Mouse (Mus musculus) frontal cortex, postnatal 14 days (tissue): ENCODE results near the gene Scyl1.
A peak's percentile ranks its signal among the peaks of the same experiment; 100 is the strongest.

Source experiments
- DNase-seq, 2 experiments: peaks; one replicate each; pipeline ENCODE4 v3.0.0; 2022; ENCODE audit warnings: low spot score in 2 of 2

Scyl1 gene

DNA sequence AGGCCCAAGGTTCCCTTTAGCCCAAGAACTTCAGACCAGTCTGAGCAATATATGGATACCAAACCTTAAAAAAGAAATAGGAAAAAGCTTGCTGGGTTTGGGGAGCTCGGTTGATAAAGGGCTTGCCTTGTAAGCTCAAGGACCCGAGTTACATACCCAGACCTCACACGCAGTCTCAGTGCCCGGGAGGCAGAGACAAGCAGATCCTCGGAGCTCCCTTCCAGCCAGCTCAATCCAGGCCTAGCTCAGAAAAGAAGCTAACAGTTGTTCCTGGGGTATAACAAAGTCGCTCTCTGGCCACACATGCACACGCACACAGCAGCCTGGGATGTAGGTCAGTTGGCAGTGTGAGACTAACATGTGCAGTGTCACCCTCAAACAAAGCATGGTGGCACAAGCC lies 16.7 kb upstream of the Scyl1 start:
- no peak for DNase-seq

DNA sequence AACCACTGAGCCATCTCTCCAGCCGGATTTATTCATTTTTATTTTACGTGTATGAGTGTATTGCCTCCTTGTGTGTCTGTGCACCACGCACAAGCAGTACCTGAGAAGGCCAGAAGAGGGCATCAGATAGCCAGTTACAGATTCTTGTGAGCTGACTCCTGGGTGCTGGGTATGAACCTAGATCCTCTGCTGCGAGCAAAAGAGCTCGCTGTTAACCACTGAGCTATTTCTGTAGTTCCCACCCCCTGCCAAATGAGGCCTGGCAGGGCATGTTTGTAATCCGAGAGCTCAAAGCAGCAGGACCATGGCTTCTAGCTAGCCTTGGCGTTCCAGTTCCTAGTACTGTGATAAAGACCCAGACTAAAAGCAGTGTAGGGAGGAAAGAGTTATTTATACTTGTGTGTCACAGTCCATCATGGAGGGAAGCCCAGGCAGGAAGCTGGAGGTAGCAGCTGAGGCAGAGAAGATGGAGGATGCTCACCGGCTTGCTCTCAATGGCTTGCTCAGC lies 16.0 kb upstream of the Scyl1 start:
- DNase-seq, result peak; percentile 76 to 85

DNA sequence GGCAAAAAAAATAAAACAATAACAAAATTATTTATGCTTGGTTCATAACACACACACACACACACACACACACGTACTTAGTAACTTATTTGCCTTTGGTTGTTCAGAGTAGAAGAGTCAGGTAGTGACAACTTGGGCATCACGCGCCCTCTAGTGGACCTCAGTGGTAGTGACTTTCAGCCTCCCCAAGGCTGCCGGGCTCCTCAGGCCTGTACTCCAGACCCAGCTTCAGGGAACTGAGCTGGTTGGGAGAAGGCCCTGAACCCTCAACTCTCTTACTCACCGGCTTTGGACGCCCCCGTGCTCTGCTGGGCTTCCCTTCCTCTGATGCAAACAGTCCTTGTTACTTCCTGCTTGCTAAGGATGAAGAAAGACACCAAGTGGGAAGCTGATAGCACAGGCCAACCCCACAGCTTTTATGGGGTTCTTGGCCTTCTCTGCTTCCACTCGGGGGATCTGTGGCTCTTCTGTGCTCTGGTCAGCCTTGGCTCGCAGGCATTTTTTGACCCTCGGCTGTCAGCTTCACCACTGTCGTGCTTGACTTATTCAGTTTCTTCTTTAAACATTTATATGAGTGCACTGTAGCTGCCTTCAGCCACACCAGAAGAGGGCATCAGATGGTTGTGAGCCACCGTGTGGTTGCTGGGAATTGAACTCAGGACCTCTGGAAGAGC lies 15.4 kb upstream of the Scyl1 start:
- peak; percentile 65 to 86 for DNase-seq

DNA sequence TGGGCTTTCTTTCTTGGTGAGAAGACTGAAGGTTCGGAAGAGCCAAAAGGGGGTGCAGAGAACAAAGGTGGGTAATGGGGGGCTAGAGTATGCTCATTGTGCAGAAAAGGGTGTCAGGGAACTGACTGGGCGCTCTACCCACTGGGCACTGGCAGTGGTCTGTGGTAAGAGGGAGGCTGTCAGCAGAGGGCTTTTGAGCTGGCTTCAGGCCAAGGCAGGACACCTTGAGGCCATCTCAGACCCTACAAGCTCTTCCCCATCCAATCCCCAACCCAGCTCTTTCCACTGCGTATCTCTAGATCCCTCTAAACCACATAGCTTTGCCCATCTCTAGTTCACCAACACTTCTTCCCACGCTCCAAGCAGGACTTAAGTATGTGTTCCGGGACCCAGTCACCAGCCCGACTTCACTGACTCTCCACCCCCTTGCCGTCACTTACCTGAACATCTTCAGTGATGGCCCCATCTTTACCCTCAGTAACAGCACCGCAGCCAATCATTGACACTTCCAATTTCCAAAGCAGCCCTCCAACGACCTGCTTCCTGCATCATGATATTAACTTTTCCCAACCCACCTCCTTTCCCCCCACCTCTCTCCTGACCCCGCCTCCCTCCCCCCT lies 13.8 kb upstream of the Scyl1 start:
- no peak for DNase-seq

DNA sequence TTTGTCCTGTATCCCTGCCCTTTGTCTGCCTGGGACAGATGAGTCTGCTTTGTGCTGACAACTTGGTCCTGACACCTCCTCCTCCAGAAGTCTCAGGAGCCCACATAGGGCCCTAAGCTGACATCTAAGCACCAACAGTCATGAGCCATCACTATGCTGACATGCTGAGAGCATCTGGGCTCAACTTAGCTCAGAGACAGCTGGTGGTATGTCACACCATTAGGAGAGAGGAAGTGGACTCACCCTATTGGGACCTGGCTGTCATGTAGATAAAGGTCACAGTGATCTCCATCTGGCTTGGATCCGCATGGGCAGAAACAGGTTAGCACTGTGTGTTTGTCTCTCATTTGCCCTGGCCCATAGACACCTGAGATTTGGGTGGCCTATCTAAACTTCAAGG lies 10.9 kb upstream of the Scyl1 start:
- DNase-seq, result no peak

DNA sequence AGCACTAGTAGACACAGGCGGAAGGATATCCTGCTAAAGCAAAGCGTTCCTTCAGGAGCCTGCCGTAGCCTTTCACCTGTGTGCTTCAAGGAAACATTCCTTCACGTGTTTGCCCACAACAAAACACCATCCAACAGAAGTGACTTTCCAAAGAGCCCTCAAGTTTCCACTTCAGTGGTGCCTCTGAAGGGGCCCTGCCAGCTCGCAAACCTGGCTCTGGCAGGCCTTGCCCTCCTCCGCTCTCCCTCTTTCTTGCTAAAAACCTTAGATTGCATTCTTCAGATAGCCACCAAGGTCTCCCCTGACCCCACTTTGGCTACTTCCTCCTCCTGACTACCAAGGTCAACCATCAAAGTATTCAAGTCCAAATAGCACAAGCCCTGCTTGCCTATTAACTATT lies 10.3 kb upstream of the Scyl1 start:
- DNase-seq, result no peak

DNA sequence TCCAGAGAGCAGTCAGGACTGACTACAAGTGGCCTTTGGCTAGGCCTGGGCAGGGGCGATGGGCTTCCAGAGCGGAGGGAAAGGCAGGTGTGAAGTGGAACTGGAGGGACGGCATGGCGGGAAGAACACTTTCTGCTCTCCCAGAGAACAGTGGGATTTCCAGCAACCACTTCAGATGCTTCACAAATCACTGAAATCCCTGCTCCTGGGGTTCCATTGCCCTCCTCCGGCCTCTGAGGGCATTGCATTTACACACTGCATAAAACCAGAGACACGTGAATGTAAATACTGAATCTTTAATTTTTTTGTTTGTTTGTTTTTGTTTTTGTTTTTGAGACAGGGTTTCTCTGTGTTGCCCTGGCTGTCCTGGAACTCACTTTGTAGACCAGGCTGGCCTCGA lies 9.0 kb upstream of the Scyl1 start:
- no peak for DNase-seq

DNA sequence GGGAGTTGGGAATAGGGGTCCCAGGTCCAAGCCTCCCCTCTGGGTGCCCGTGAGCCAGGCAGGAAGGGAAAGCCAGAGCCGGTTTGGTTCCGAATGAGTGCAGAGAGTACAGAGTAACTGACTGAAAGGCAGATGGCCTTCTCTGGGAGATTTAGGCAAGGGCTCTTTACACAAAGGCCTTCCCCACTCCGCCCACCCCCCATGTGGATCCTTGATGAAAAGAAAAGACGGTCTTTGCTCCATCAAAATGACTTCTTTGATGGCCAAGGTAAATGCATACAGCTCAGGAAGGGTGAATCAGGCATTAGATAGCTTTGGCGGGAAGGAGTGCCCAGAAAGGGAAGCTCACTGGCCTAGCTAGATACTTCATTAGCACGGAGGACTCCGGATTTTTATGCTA lies 7.1 kb upstream of the Scyl1 start:
- DNase-seq, result no peak

DNA sequence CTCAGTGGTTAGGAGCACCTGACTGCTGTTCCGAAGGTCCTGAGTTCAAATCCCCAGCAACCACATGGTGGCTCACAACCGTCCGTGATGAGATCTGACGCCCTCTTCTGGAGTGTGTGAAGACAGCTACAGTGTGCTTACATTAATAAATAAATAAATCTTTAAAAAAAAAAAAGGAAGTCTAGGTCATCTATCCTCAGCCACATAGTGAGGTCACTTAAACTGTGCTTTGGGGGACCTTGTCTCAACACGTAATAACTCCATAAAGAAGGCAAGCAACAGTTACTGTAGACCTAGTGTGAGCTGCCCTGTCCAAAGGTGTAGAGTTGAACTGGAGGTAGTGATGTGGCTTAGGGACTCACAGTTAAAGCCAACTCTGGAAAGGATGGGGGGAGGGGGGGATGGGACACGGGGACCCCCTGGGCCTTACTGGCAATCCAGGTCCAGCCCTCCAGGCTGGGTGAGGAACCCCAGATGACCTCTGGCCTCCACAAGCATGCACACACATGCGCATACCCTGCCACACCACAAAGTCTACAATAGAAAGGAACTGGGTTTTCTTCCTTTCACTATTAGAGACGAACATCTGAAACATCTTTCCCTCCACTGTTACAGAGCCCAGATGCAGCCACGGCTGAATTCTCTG lies 6.3 kb upstream of the Scyl1 start:
- DNase-seq, result no peak

DNA sequence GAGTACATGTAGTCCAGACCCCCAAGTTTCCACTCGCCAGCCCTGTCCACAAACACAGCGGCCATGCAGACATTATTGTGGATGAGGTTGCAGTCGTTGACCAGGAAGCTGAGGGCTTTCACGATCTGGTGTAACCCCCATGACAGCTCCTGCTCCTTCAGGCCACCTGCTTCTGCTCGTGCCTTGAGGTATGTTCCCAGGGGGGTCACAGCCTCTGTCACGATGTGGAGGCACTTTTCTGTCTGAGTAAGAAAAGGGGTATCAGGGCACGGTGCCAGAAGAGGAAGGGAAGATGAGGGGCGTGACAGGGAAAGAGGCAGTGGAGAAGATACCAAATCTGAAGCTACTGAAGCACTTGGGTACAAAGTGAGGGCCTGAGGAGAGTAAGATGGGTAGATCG lies 908 bp downstream of the Scyl1 start:
- no peak for DNase-seq

DNA sequence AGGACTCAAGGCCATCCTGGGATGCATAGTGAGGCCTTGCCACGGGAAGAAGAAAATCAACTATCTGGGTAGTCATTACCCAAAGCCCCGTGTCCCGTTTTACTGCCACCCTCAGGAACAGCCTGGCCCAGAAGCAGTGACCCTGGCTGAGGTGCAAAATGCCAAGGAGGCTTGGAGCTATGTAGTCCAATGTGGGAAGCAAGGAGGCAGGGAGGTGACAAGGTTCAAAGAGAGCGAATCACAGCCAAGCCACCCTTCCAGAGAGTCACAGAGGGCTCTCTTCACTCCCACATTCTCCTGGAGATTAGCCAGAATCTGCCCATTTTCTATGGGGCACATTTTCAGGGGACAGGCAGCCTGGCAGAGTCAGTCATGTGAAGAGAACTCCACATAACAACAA lies 3.9 kb downstream of the Scyl1 start:
- no peak for DNase-seq

DNA sequence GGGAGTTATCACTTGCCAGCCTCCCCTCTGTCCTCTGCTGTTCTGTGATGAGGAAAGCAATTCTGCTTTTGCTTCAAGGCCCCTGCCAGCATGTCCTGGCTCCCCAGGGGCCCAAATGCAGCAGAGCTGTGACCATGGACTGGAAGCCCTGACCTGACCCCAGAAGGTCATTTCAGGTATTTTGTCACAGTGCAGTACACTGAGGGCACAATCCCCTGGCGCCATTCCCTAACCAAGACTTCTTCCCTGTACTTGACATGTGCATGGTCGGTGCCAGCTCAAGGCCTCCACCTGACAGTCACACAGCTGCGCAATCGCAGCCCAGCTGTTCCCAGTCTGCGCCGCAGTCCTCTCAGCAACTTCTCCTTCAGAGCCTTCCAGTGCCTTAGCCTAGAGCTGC lies 8.1 kb downstream of the Scyl1 start:
- no peak for DNase-seq

DNA sequence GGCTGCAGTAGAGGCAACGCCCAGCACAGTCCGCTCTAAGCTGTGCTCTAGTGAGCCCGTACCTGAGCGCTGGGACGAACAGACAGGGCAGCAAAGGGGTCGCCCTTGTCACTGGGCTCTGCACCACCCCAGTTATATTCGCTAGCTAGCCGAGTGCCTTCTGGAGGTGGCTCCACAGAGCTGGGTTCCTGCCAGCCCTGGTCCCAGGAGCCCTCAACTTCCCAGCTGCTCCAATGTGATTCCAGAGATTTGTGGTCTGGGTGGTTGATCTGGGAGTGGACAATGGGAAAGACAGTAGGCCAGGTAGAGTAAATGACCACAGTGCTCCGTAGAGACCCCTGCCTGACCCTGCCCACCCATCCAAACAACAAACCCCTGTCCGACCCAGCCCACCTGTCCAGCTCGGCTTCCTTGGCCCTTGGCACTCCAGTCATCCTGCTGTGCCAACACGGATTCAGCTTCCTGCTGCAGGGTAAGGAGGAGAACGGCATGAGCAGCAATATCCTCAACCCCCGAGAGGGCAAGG lies 12.3 kb downstream of the Scyl1 start:
- no peak for DNase-seq

DNA sequence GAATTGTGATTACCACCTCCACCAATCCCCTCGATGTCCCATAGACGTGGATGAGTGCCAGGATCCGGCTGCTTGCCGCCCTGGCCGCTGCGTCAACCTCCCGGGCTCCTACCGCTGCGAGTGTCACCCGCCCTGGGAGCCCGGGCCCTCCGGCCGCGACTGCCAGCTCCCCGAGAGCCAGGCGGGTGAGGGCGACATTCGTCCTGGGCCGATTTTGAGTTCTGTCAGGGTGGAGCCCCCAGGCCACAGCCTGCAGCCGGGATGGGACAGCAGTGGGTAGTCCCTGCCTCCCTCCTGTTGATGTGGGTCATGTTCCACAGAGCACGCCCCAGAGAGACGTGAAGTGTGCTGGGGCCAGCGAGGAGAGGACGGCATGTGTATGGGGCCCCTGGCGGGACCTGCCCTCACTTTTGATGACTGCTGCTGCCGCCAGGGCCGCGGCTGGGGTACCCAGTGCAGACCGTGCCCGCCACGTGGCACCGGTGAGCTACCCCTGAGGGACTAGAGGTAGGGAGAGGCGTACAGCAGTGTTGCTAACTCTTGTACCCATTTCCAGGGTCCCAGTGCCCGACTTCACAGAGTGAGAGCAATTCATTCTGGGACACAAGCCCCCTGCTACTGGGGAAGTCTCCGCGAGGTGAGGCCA lies 14.1 kb downstream of the Scyl1 start:
- DNase-seq, result no peak

DNA sequence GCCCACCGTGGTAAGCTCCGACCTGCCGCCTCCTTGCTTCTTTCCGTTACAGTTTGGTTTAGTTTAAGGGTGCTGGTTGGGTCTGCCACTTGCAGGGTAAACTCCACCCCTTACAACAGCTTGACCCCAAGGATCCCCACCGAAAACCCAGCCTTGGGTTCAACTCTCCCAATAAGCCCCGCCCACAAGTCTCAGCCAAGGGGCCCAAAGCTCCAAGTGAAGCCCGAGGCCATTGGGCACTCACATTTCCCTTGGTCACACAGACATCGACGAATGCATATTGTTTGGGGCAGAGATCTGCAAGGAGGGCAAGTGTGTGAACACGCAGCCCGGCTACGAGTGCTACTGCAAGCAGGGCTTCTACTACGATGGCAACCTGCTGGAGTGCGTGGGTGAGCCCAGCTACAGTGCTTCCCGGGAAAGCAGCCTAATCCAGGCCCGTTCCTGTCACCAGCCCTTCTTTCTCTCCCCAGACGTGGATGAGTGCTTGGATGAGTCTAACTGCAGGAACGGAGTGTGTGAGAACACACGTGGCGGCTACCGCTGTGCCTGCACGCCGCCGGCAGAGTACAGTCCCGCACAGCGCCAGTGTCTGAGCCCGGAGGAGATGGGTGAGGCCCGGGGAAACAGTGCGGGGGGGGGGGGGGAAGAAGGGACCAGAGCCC lies 14.8 kb downstream of the Scyl1 start:
- DNase-seq, result peak; percentile 68 to 75

DNA sequence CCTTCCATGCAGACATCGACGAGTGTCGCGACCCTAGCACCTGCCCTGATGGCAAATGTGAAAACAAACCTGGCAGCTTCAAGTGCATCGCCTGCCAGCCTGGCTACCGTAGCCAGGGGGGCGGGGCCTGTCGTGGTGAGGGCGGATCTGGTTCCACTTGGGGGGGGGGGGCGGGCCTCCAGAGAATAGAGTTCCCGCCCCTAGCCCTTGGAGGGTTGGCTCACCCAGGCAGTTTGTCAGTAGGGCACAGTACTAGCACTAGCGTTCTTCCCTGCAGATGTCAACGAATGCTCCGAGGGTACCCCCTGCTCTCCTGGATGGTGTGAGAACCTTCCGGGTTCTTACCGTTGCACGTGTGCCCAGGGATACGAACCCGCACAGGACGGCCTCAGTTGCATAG lies 19.5 kb downstream of the Scyl1 start:
- no peak for DNase-seq

DNA sequence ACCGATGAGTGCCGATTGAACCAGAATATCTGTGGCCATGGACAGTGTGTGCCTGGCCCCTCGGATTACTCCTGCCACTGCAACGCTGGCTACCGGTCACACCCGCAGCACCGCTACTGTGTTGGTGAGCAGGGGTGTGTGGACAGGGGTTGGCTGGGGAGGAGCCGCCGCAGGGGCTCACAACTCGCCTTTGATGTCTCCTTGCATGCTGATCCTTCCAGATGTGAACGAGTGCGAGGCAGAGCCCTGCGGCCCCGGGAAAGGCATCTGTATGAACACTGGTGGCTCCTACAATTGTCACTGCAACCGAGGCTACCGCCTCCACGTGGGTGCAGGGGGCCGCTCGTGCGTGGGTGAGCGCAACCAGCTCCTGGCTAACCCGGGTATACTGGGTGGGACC lies 20.3 kb downstream of the Scyl1 start:
- DNase-seq, result no peak

DNA sequence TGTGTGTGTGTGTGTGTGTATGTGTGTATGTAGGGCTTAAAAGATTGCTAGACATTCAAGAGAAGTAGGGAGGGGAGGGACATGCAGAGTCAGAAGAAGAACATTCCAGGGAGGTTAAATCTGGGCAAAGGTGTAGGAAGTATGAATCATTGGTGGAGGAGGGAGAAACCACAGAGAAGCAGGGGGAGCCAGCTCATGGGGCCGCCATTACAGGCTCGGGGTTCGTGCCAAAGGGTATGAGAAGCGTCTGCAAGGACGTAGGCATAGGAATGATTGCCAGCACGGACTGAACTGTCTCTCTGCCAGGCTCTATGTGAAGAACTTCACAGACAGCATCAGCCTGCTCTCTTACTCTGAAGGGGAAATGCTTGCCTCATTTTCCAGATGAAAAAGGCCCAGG lies 21.7 kb downstream of the Scyl1 start:
- no peak for DNase-seq

DNA sequence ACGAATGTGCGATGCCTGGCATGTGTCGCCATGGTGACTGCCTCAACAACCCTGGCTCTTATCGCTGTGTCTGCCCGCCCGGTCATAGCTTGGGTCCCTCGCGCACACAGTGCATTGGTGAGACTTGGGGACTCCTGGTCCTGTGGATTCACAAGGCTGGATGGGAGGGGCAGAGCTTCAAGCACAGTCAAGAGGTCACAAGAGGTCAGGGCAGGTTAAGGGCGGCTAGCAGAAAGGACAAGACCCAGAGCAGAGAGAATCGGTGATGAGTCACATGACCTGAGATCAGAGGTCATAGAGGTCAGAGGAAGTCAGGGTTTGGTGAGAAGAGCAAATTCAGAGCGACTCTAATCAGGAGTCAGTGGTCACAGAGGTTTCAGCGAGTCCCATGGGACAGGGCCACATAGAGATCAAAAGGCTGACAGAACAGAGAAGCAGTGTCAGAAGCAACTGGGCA lies 24.3 kb downstream of the Scyl1 start:
- DNase-seq, result no peak

DNA sequence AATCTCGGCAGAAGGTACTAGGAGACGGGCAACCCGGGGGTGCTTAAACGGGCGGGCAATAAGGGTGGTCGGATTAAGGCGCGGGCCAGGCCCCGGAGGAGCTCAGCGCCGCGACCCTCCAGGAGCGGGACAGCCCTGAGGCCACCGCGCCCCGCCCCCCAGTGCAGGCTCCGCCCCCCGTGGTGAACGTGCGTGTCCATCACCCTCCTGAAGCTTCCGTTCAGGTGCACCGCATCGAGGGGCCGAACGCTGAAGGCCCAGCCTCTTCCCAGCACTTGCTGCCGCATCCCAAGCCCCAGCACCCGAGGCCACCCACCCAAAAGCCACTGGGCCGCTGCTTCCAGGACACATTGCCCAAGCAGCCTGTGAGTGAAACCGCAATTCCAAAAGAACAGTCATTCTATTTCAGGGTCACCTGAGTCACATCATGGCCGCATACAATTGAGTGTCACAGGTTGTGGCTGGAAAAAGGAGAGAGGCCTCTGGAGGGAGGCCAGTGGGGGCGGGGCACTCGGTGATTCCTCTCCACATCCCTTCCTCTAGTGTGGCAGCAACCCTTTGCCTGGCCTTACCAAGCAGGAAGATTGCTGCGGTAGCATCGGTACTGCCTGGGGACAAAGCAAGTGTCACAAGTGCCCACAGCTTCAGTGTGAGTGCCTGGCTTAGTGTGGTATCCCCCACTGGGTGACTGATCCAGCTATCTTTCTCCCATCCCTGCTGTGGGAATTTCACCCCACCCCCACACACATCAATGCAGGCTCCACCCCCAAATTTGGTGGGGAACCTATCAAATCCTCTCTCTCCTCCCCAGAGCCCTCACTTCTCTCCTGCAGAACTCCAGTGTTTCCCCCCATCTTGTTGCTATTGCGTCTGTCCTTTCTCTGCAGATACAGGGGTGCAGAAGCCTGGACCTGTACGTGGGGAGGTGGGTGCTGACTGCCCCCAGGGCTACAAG lies 25.2 kb downstream of the Scyl1 start:
- no peak for DNase-seq

DNA sequence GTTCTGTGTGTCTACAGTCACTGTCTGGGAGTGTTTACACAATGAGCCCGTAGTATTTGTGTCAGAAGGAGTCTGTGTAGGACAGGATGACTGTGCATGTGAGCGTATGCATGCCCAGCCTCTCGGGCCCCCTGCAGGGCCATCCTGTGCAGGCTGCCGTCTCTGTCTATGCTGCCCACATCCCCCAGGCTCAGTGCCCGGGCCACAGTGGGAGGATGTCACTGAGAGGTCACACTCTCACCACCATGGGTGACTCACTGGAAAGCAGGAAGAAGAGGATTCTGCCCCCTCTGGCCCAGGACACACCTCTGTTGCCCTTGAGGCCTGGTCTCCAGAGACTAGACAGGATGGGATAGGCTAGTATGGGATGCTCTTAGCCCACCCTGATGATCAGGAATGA lies 27.6 kb downstream of the Scyl1 start:
- DNase-seq, result no peak
